Mouse (Mus musculus) heart, adult 2 months (tissue): ENCODE data around the gene Ccdc151.

Experiments used
- CTCF ChIP-seq: fragments of 200-600 bp; IDR thresholded peaks from 2 replicates; pipeline ENCODE4 v1.8.1; 2022; ENCODE audit warnings: antibody characterized with exemption, mild to moderate bottlenecking, moderate library complexity
- EP300 ChIP-seq: fragments of 200-500 bp; IDR thresholded peaks from 2 replicates; pipeline ENCODE4 v1.6.1; 2011; ENCODE audit warnings: low read depth, low read length, control low read depth; ENCODE audit not compliant: insufficient read depth
- POLR2A ChIP-seq: fragments of 200-500 bp; IDR thresholded peaks from 2 replicates; pipeline ENCODE4 v1.6.1; 2011; ENCODE audit warnings: mild to moderate bottlenecking, low read depth, low read length, control low read depth; ENCODE audit not compliant: insufficient read depth

- TF ChIP-seq EP300 = peak; percentile 69
- TF ChIP-seq POLR2A = peak; percentile 71
- TF ChIP-seq CTCF = no peak
Measured at GRCm38 (mm10) chr9:21955570-21956281, 46.7 kb downstream of the Ccdc151 start, which contains the start of gene Swsap1.
